Mouse (Mus musculus): Measurements from ENCODE around the gene Clic6.

- TF ChIP-seq CTCF (conservative IDR thresholded peaks at IDR 0.05; ENCODE audit: low read length) (no peak), POU5F1 (IDR thresholded peaks at IDR 0.05; ENCODE audit: borderline replicate concordance, low read length) (no peak)
Observed at GRCm38 (mm10) chr16:92461412-92461811, 24.1 kb upstream of the Clic6 start.
